Mouse (Mus musculus) kidney, adult 2 months (tissue): ENCODE measurements around the gene Nup62. TPM values are rescaled to one million over a fixed set of nuclear protein-coding genes. Genes with fewer than 3 reads are reported as not detected.
A peak's percentile ranks its signal among the peaks of the same experiment; 100 is the strongest.

Experiments used
- DNase-seq: peaks from one replicate; pipeline ENCODE4 v3.0.0; 2021
- H3K27ac ChIP-seq: fragments of 200-500 bp; 2 replicates; pipeline ENCODE4 v1.5.1; 2012; ENCODE audit warnings: low read depth, low read length, control low read depth, inconsistent platforms; ENCODE audit not compliant: insufficient read depth
- H3K27me3 ChIP-seq: fragments of 200-500 bp; replicated peaks from 2 replicates; pipeline ENCODE4 v1.6.1; 2012; ENCODE audit warnings: mild to moderate bottlenecking, moderate library complexity, low read length, inconsistent platforms; ENCODE audit not compliant: control insufficient read depth, insufficient read depth
- H3K36me3 ChIP-seq: fragments of 200-500 bp; 2 replicates; pipeline ENCODE4 v1.6.1; 2012; ENCODE audit warnings: mild to moderate bottlenecking, moderate library complexity, low read length, inconsistent platforms; ENCODE audit not compliant: control insufficient read depth, insufficient read depth
- H3K4me1 ChIP-seq: fragments of 200-500 bp; 2 replicates; pipeline ENCODE4 v1.6.1; 2011; ENCODE audit warnings: low read length; ENCODE audit not compliant: control insufficient read depth, insufficient read depth
- H3K4me3 ChIP-seq: fragments of 200-500 bp; 2 replicates; pipeline ENCODE4 v1.5.1; 2011; ENCODE audit warnings: mild to moderate bottlenecking, low read depth, low read length, control low read depth; ENCODE audit not compliant: insufficient read depth
- CTCF ChIP-seq: fragments of 200-500 bp; conservative IDR thresholded peaks from 2 replicates; pipeline ENCODE4 v1.5.1; 2011; ENCODE audit warnings: low read depth, mild to moderate bottlenecking, control low read depth, low read length, moderate library complexity, mixed read lengths; ENCODE audit not compliant: insufficient read depth, insufficient read length
- POLR2A ChIP-seq: fragments of 200-500 bp; IDR thresholded peaks from one replicate; pipeline ENCODE4 v1.6.1; 2011; ENCODE audit warnings: low read depth, low read length, control low read depth
- WGBS: fragments of 180-500 bp; shearing (Covaris S2); methylation state at CpG from one replicate; pipeline ENCODE4 v1.1.7; 2018; 5-methylcytosine and 5-hydroxymethylcytosine counted together
- polyA plus RNA-seq: library from polyadenylated mRNA; depleted of rRNA; stranded (reverse); fragments of >200 nt; gene quantifications from 2 replicates; pipeline ENCODE4 v1.2.3, GENCODE M21; 2012

Nup62 gene
- polyA plus RNA-seq, 1 experiment, result 35.9 TPM

GRCm38 (mm10) chr7:44826771-44827170 lies 10.9 kb downstream of the Nup62 start:
- H3K4me3 ChIP-seq, result no peak overlapping the region
- no peak for DNase-seq
- H3K27ac ChIP-seq, result no peak overlapping the region
- 54% methylated on average over 3 of the region's 3 CpGs for WGBS
- no peaks in the 10 kb centered on the region for H3K4me1 ChIP-seq
- H3K36me3 ChIP-seq, result 0 out of 2 replicates have a peak, but pooled peaks cover 2% of the 10 kb centered on the region
- no peak for TF ChIP-seq CTCF
- TF ChIP-seq POLR2A, result no peak
- H3K27me3 ChIP-seq, result no peaks in the 10 kb centered on the region

GRCm38 (mm10) chr7:44828706-44829105 lies 12.8 kb downstream of the Nup62 start:
- Histone ChIP-seq H3K27ac (no peak overlapping the region), H3K4me1 (no peaks in the 10 kb centered on the region), H3K27me3 (no peaks in the 10 kb centered on the region), H3K36me3 (0 out of 2 replicates have a peak, but pooled peaks cover 2% of the 10 kb centered on the region), H3K4me3 (no peak overlapping the region)
- no peak for DNase-seq
- TF ChIP-seq POLR2A (no peak), CTCF (no peak)
- 91% methylated on average over 5 of the region's 5 CpGs for WGBS

- DNase-seq, result no peak
- WGBS, result 68% methylated on average over 4 of the region's 4 CpGs
- no peaks in the 10 kb centered on the region for H3K4me1 ChIP-seq
- H3K36me3 ChIP-seq, result 0 out of 2 replicates have a peak, but pooled peaks cover 2% of the 10 kb centered on the region
- H3K4me3 ChIP-seq, result no peak overlapping the region
- no peak overlapping the region for H3K27ac ChIP-seq
- no peaks in the 10 kb centered on the region for H3K27me3 ChIP-seq
- TF ChIP-seq POLR2A, result no peak
- TF ChIP-seq CTCF, result no peak
These were observed 16.9 kb downstream of the Nup62 start for GRCm38 (mm10) chr7:44832763-44833162.

- DNase-seq, result no peak
- Histone ChIP-seq H3K4me3 (no peak overlapping the region), H3K36me3 (no peaks in the 10 kb centered on the region), H3K27ac (no peak overlapping the region), H3K27me3 (no peaks in the 10 kb centered on the region), H3K4me1 (no peaks in the 10 kb centered on the region)
- TF ChIP-seq CTCF, result no peak
- no peak for TF ChIP-seq POLR2A
- WGBS, result 82% methylated on average over 1 of the region's 1 CpGs
These were observed 19.6 kb downstream of the Nup62 start for GRCm38 (mm10) chr7:44835373-44836015.

- Histone ChIP-seq H3K4me3 (no peak overlapping the region), H3K4me1 (no peaks in the 10 kb centered on the region), H3K36me3 (no peaks in the 10 kb centered on the region), H3K27me3 (no peaks in the 10 kb centered on the region), H3K27ac (no peak overlapping the region)
- WGBS, result 34% methylated on average over 3 of the region's 3 CpGs
- no peak for TF ChIP-seq POLR2A
- TF ChIP-seq CTCF, result no peak
- peak; percentile 41 for DNase-seq
These were observed 20.1 kb downstream of the Nup62 start for GRCm38 (mm10) chr7:44836016-44836404.

- no peak overlapping the region for H3K27ac ChIP-seq
- no peak overlapping the region for H3K4me3 ChIP-seq
- 65% methylated on average over 9 of the region's 9 CpGs for WGBS
These were observed 20.6 kb downstream of the Nup62 start for GRCm38 (mm10) chr7:44836423-44837053.

GRCm38 (mm10) chr7:44838073-44838472 lies 22.2 kb downstream of the Nup62 start:
- 96% methylated on average over 6 of the region's 6 CpGs for WGBS
- DNase-seq, result no peak
- H3K4me1 ChIP-seq, result no peaks in the 10 kb centered on the region
- H3K27ac ChIP-seq, result no peak overlapping the region
- no peaks in the 10 kb centered on the region for H3K27me3 ChIP-seq
- TF ChIP-seq POLR2A (no peak), CTCF (no peak)
- no peaks in the 10 kb centered on the region; the same call in 1 of the 2 replicates for H3K36me3 ChIP-seq
- H3K4me3 ChIP-seq, result no peak overlapping the region

More at GRCm38 (mm10) chr7:44836423-44837053, 20.6 kb downstream of the Nup62 start:
- no peak for TF ChIP-seq POLR2A
- no peak for TF ChIP-seq CTCF
- DNase-seq, result no peak
- H3K27me3 ChIP-seq, result no peaks in the 10 kb centered on the region
- H3K36me3 ChIP-seq, result no peaks in the 10 kb centered on the region
- no peaks in the 10 kb centered on the region for H3K4me1 ChIP-seq
